Mouse (Mus musculus): ENCODE data around the gene 4930578C19Rik. TPM values are rescaled to one million over a fixed set of nuclear protein-coding genes. Genes with fewer than 3 reads are reported as not detected.

The 4930578C19Rik gene
- polyA plus RNA-seq (2015; fragmentation: Nextera tagmentation; extraction: Ambion mirVana), result 0.71 and 0.90 TPM in 2 replicates

DNA sequence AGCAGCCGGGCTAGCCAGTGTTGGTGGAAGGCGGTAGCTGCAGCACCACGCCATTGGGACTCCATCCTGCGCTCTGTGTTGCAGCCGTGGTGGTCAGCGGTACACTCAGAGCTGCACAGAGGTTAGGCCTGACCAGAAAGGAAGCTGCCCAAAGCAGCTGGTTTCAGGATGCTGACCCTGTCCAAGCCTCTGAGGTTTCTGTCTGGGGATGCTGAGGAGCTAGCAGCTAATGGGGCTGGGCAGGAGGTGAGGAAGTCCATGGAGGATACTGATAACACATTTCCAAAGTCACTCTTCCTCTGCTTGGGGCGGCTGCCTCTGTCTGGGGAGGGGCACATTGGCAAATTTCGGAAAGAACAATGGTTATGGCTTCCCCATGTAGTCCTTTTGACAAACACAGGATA is at the start of gene 4930578C19Rik:
Gene 4930578C19Rik, minus strand, starts transcription at position 200 of the 404 bp plus-strand sequence.

Data from neural tube, postnatal 0 days (tissue).